Mouse (Mus musculus): ENCODE measurements around the gene Drd1. TPM values are rescaled to one million over a fixed set of nuclear protein-coding genes. Genes with fewer than 3 reads are reported as not detected.

Drd1 gene
- total and polyA plus RNA-seq, 3 experiments, result 0.11 TPM; not detected in 2

DNA sequence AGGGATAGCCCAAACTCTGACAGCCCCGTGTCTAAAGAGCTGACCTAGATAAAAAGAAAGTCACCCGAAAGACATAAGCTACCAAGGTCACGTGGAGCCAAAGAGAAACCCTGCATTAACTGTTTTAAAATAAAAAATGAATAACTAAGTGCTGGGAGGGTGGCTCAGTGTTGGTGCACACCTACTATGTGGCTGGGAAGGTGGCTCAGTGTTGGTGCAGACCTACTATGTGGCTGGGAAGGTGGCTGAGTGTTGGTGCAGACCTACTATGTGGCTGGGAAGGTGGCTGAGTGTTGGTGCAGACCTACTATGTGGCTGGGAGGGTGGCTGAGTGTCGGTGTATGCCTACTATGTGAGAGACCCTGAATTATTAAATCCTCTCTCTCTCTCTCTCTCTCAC is 21.9 kb downstream of the Drd1 start:
- Histone ChIP-seq H3K4me1 (ENCODE audit: insufficient read depth, low read depth, low read length) (no peaks in the 10 kb centered on the region), H3K27me3 (ENCODE audit: insufficient read depth, low read length) (no peaks in the 10 kb centered on the region), H3K36me3 (replicated peaks) (no peaks in the 10 kb centered on the region), H3K9me3 (replicated peaks) (peaks cover 4% of the 10 kb centered on the region), H3K4me3 (ENCODE audit: low read depth, low read length) (no peak overlapping the region)
- ATAC-seq (ENCODE audit: extremely low read depth, insufficient number of reproducible peaks, low FRiP score, poor library complexity, severe bottlenecking) (no peak), DNase-seq (ENCODE audit: low spot score) (no peak)
- TF ChIP-seq POLR2AphosphoS5 (IDR thresholded peaks at IDR 0.05; ENCODE audit: insufficient replicate concordance, low read depth, low read length) (no peak), GATA2 (IDR thresholded peaks at IDR 0.05; ENCODE audit: borderline replicate concordance, low read depth, low read length) (no peak), CTCF (IDR thresholded peaks at IDR 0.05; ENCODE audit: low read depth, low read length) (no peak), GATA1 (IDR thresholded peaks at IDR 0.05; ENCODE audit: borderline replicate concordance, low read length) (no peak), TAL1 (conservative IDR thresholded peaks at IDR 0.05; ENCODE audit: low read depth, low read length) (no peak)

DNA sequence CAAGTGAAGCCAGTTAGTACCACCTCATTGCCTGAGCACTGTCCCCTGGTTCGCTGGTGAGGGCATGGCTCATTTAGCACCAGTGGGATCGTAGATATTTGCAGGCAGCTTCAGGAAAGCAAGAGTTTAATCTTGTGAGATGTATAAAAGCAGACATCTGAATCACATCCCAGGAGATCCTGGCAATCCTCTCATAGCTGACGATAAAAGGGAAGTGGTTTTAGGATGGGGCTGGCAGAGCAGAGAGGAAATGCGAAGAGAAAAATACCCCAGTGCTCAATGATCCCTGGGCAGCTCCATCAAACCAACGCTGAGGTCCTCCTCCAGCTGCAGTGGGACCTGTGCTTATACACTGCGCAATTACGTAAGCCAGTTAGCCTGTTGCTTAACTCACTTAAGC is 28.4 kb downstream of the Drd1 start:
- TF ChIP-seq TAL1 (conservative IDR thresholded peaks at IDR 0.05; ENCODE audit: low read depth, low read length), result no peak
- no peak for TF ChIP-seq GATA2 (IDR thresholded peaks at IDR 0.05; ENCODE audit: borderline replicate concordance, low read depth, low read length)
- H3K9me3 ChIP-seq (replicated peaks), result peaks cover 15% of the 10 kb centered on the region
- ATAC-seq (ENCODE audit: extremely low read depth, insufficient number of reproducible peaks, low FRiP score, poor library complexity, severe bottlenecking) (no peak), DNase-seq (ENCODE audit: low spot score) (no peak)
- no peak overlapping the region for H3K4me3 ChIP-seq (ENCODE audit: low read depth, low read length)
- no peaks in the 10 kb centered on the region for H3K4me1 ChIP-seq (ENCODE audit: insufficient read depth, low read depth, low read length)
- H3K27me3 ChIP-seq (ENCODE audit: insufficient read depth, low read length), result no peaks in the 10 kb centered on the region
- H3K36me3 ChIP-seq (replicated peaks), result no peaks in the 10 kb centered on the region

DNA sequence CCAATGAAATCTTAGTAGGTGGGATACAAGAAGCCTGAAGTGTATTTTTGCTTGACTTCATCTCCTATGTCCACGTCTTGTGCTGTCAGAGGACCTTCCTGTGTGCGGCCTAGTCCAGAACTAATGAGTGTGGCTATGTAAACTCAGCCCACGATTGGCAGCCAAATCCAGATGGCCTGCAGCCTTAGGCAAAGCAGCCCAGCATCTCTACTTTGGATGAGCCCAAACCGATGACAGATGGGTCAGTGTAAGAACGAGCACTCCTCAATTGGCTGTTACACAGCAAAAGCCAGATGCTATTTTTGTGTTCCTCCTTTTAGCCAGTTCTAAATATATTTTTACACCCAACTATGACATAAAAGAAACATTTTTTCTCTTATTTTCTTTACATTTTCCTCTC is 32.2 kb downstream of the Drd1 start:
- no peak for DNase-seq (ENCODE audit: low spot score)
- TF ChIP-seq POLR2AphosphoS5 (IDR thresholded peaks at IDR 0.05; ENCODE audit: insufficient replicate concordance, low read depth, low read length), result no peak
- no peak for TF ChIP-seq TAL1 (conservative IDR thresholded peaks at IDR 0.05; ENCODE audit: low read depth, low read length)
- TF ChIP-seq GATA2 (IDR thresholded peaks at IDR 0.05; ENCODE audit: borderline replicate concordance, low read depth, low read length), result no peak
- TF ChIP-seq CTCF (IDR thresholded peaks at IDR 0.05; ENCODE audit: low read depth, low read length), result no peak
- TF ChIP-seq GATA1 (IDR thresholded peaks at IDR 0.05; ENCODE audit: borderline replicate concordance, low read length), result no peak
- no peaks in the 10 kb centered on the region for H3K27me3 ChIP-seq (ENCODE audit: insufficient read depth, low read length)
- no peaks in the 10 kb centered on the region for H3K36me3 ChIP-seq (replicated peaks)
- no peaks in the 10 kb centered on the region for H3K4me1 ChIP-seq (ENCODE audit: insufficient read depth, low read depth, low read length)
- no peak overlapping the region for H3K4me3 ChIP-seq (ENCODE audit: low read depth, low read length)
- ATAC-seq (ENCODE audit: extremely low read depth, insufficient number of reproducible peaks, low FRiP score, poor library complexity, severe bottlenecking), result no peak
- peaks cover 10% of the 10 kb centered on the region for H3K9me3 ChIP-seq (replicated peaks)

DNA sequence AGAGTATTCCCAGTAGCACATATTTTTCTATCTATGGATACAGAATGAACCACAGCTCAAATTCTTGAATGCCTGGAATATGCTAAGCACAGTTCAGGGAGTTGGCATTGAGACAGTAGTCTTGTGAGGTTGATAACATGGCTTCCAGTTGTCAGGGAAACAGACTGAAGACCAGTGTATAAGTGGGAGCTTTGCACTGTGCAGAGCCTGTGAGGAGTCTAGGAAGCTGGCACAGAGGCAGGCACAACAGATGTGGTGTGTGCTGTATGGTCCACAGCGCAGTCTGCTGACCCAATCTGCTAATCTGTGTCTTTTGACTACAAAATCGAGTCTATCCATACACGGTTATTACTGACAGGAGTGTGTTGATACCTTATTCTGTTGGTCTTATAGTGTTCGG is 46.8 kb downstream of the Drd1 start:
- no peak for ATAC-seq (ENCODE audit: extremely low read depth, insufficient number of reproducible peaks, low FRiP score, poor library complexity, severe bottlenecking)
- Histone ChIP-seq H3K4me3 (ENCODE audit: low read depth, low read length) (no peak overlapping the region), H3K27me3 (ENCODE audit: insufficient read depth, low read length) (no peaks in the 10 kb centered on the region), H3K4me1 (ENCODE audit: insufficient read depth, low read depth, low read length) (no peaks in the 10 kb centered on the region), H3K9me3 (replicated peaks) (peaks cover 2% of the 10 kb centered on the region; the same call in 1 of the 2 replicates), H3K36me3 (replicated peaks) (no peaks in the 10 kb centered on the region)
- TF ChIP-seq GATA2 (IDR thresholded peaks at IDR 0.05; ENCODE audit: borderline replicate concordance, low read depth, low read length) (no peak), TAL1 (conservative IDR thresholded peaks at IDR 0.05; ENCODE audit: low read depth, low read length) (no peak), POLR2AphosphoS5 (IDR thresholded peaks at IDR 0.05; ENCODE audit: insufficient replicate concordance, low read depth, low read length) (no peak), GATA1 (IDR thresholded peaks at IDR 0.05; ENCODE audit: borderline replicate concordance, low read length) (no peak)
- DNase-seq (ENCODE audit: low spot score), result no peak

Other genes with a start within 250 kb of the Drd1 start
- 150 and 155 TPM in 2 replicates for gene Sfxn1, start 16.2 kb upstream of the Drd1 start, total RNA-seq (2014; fragmentation: Nextera tagmentation)
- gene Sfxn1, start 16.2 kb upstream of the Drd1 start, total RNA-seq (2017), result 84.6 and 89.2 TPM in 2 replicates
- gene Sfxn1, start 16.2 kb upstream of the Drd1 start, polyA plus RNA-seq (2012), result 26.5 and 27.8 TPM in 2 replicates
- not detected in 2 replicates for gene Hrh2, start 136.4 kb upstream of the Drd1 start, total RNA-seq (2014; fragmentation: Nextera tagmentation)
- gene Hrh2, start 136.4 kb upstream of the Drd1 start, total RNA-seq (2017), result 0.05 and 0.06 TPM in 2 replicates
- not detected in 2 replicates for gene Hrh2, start 136.4 kb upstream of the Drd1 start, polyA plus RNA-seq (2012)

Data from G1E (cell line).